Mouse (Mus musculus) embryonic fibroblast, embryonic 13.5 days (primary cell): ENCODE results near the gene Tmem8b.

Source experiments
- CTCF ChIP-seq: IDR thresholded peaks from 2 replicates; pipeline ENCODE4 v1.5.1; 2011; ENCODE audit warnings: mild to moderate bottlenecking, control low read depth, low read length, moderate library complexity, borderline replicate concordance; ENCODE audit not compliant: insufficient read depth
- POLR2A ChIP-seq: IDR thresholded peaks from 2 replicates; pipeline ENCODE4 v1.6.1; 2011; ENCODE audit warnings: low read depth, mild to moderate bottlenecking, control low read depth, low read length, moderate library complexity

DNA sequence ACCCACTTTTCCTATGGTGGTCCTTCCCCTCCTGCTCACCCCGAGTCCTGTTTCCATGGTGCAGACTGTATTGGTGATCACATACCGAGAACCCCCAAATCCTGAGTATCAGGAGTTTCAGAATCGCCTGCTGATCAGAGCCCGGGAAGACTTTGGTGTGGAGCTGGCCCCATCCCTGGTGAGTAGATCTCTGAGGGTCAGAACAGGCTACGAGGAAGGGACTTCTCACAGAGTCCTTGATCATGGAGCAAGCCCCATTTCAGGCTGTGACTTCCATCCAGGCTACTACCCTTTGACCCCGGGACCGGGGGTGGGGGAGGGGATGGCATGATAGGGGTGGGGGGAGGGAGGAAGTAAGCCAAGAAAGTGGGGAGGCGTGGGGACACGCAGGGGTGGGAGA is 28.7 kb upstream of the Tmem8b start:
- TF ChIP-seq CTCF (no peak), POLR2A (no peak)
